Mouse (Mus musculus) G1E (cell line): Measurements from ENCODE around the gene Ipp.

Experiments used
- CTCF ChIP-seq: IDR thresholded peaks from 2 replicates; pipeline ENCODE4 v1.5.1; 2012; ENCODE audit warnings: low read depth, low read length, inconsistent platforms, mixed read lengths
- GATA1 ChIP-seq: IDR thresholded peaks from 2 replicates; pipeline ENCODE4 v1.6.1; 2012; ENCODE audit warnings: borderline replicate concordance, low read length, inconsistent platforms, mixed read lengths
- TAL1 ChIP-seq: conservative IDR thresholded peaks from 2 replicates; pipeline ENCODE4 v1.6.1; 2012; ENCODE audit warnings: low read depth, low read length, inconsistent platforms, mixed read lengths

- no peak for TF ChIP-seq CTCF
- TF ChIP-seq GATA1: no peak
- no peak for TF ChIP-seq TAL1
Measured at GRCm38 (mm10) chr4:116464126-116464981, 43.0 kb upstream of the Ipp start, which contains the start of gene Mast2.
